Mouse (Mus musculus) v-Abl transformed pro-B cells (cell line): ENCODE data around the gene Dhdh.
"Not testable (repeated sequence)": the region's sequence is repeated elsewhere in the genome, so short reads cannot be mapped to it uniquely, and the experiment has no call there.

Experiments
- in situ Hi-C, 2 experiments: fragments of 400-800 bp; cut with MboI; formaldehyde crosslinking; loops; one replicate each; pipeline ENCODE4 v1.15.1; 2025; ENCODE audit not compliant: unreplicated experiment in 2 of 2

Dhdh gene

DNA sequence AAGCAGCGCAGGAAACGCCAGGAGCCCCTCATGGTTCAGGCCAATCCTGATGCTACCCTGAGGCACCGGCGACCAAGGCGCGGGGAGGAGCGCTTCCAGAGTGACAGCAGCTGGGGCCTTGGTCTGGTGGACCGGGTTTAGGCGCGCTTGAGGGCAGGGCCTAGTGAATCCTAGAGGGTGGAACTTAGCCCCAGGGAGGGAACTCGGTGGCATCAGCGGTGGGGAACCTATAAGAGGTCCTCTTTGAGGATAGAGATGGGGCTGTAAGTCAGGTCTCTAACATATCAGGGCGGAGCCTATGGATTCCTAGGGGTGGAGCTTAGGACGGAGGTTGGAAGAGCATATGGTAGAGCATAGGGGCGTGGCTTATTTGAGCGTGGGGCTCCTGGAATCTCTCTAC is 26.8 kb upstream of the Dhdh start:
- in situ Hi-C loops, result loop anchor here (5.0 to 25.0 kb wide), 3 partner anchors 38 to 1322 kb away; partner anchors contain the start of gene Ldha (in 1 of the 2)

GRCm38 (mm10) chr7:45514411-45514810 is 25.8 kb upstream of the Dhdh start:
- in situ Hi-C loops, result loop anchor here in 1 of 2 experiments (25.0 kb wide), 1 partner anchor 1323 kb away; the partner anchor contains the start of gene Ldha

DNA sequence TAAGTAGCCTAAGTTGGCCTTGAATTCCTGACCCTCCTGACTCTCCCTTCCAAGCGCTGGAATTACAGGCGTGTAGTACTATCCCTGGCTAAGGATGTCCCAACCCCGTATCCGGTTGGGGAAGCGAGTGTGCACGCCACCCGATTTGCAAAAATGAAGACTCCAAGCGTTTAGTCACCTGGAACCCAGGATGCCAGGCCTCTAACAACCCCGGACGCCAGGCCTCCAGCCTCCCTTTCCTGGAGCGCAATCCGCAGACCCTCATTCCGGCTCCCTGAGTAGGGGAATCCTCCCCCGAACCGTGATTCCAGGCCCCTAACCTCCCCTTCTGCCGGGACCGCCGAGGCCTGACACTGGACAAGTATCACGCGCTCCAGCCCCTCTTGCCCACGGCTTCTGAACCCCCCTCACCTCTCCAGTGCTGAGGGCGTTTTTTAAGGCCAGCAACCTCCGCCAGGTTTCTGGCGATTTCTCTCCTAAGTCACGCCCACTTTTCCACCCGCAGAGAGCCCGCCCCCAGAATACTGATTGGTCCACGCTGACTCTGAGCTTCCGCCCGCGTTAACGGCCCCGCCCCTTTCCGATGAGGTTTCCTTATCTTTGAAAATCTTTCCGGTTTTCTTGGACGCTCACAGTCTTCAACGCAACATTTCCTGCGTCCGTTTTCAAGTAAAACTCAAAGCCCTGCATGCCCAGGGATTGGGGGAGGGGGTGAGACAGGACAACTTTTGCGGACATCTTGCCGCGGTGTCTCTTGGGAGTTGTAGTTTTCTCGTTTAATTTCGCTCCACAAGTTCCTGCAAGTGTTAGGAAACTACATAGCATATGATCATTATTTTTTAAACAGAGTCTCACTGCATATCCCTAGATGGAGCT is 21.5 kb upstream of the Dhdh start, which contains the start of gene Nucb1:
TSS of gene Nucb1 (minus strand) at position 495 of the 876 bp plus-strand sequence.
- in situ Hi-C loops, result loop anchor here in 1 of 2 experiments (25.0 kb wide), 1 partner anchor 1327 kb away; the partner anchor contains the start of gene Ldha

DNA sequence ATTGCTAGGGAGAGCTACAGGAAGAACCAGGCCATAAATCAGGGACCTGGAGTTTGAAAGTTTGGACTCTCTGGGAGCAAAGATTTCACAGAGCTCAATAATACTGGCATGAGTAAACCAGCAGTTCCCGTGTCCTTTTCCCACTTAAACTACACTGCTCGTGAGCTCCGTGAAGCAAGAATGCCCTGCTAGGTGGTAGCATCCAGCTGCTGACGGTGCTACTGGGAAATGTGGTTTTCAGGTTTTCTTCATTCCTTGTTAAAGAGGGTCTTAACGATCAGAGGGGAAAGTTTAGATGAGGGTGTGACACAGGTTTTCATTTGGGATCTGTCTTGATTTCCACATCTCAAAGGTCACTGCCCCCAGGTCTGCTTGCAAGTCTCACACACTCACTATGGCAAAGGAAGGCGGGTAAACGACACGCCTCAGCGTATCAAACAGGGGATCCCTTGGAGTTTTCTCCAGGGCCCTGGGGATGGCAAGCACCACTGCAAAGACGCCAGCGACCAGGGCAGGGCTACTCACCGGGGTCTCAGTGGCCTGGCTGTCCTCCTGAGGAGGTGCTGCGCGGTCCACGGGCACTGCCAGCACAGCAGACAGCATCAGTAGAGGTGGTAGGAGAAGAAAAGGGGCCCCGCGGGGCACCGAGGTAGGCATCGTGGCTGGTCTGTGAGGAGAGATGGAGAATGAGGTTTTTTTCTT is 20.7 kb upstream of the Dhdh start:
- in situ Hi-C loops, result loop anchor here in 1 of 2 experiments (25.0 kb wide), 1 partner anchor 1328 kb away; the partner anchor contains the start of gene Ldha

DNA sequence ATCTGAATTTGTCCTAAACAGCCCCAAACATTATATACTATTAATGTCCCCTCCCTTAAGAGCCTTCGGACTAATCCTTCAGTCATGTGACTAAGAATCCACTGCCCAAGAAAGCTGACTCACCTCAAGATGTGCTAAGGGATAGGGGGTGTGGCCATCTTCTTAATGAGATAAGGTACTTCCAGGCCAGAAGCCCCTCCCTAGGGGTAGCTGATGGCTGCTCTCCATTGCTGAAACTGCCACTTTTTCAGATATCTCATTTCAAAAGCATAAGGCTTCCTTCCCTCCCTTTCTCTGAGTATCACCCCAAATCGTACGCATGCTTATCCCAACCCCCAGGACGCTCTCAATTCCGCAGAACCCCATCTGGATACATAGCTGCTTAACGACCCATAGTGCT is 20.0 kb upstream of the Dhdh start:
- in situ Hi-C loops, result loop anchor here in 1 of 2 experiments (25.0 kb wide), 1 partner anchor 1329 kb away; the partner anchor contains the start of gene Ldha

DNA sequence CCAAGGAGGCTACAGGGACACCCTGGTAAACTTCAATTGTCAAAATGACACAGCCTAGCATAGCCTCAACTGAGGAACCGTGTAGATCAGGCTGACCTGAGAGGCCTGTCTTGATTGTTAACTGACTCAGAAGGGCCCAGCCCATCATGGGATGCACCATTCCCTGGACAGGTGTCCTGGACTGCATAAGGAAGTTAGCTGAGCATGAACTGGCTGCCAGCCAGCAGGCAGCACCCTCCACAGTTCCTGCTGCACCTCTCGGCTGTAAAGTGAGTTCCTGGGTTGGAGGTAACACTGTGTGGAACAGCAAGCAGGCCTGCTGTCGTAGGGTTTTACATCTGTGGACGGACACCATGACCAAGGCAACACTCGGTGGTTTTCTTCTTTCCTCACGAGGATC is 19.0 kb upstream of the Dhdh start:
- in situ Hi-C loops, result loop anchor here in 1 of 2 experiments (25.0 kb wide), 1 partner anchor 1330 kb away; the partner anchor contains the start of gene Ldha

DNA sequence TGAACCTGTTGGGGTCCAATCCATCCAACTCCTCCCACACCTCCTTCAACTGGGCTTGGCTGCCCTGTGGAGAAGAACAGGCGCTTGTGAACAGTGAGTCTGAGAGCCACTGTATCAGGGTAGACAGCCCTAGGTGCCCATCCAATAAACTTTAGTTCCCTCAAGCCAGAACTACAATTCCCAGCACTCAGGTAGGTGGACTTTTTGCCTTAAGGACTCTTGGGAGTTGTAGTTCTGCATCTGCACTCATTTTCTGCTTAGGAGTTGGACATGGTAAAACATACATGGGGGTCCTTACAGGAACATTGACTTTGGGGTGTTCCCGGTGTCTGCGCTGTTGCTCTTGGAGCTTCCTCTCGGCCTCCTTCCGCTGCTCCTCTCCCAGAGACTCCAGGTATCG is 9.8 kb upstream of the Dhdh start:
- in situ Hi-C loops, result no loop called here

DNA sequence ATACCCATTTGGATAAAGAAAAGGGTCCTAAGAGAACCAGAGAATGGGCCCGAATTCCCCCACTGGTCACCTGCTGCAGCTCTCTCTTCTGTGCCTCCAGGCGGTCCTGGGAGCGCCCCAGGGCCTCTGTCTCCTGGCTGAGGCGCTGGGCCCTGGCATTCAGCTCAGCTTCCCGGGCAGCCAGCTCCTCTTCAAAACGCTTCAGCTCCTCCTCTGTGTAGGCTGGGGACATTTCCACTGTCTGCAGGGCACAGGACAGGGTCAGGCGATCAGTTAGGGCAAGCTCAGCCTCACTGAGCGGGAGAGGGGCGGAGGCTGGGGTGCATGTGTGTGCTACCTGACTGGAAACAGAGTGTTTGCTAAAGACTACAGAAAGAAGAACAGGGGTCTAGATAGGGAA is 5.9 kb upstream of the Dhdh start:
- in situ Hi-C loops, result no loop called here

GRCm38 (mm10) chr7:45492951-45493350 is 4.3 kb upstream of the Dhdh start:
- in situ Hi-C loops, result no loop called here

- in situ Hi-C loops, result no loop called here
Measured at GRCm38 (mm10) chr7:45492225-45492844, 3.7 kb upstream of the Dhdh start.

DNA sequence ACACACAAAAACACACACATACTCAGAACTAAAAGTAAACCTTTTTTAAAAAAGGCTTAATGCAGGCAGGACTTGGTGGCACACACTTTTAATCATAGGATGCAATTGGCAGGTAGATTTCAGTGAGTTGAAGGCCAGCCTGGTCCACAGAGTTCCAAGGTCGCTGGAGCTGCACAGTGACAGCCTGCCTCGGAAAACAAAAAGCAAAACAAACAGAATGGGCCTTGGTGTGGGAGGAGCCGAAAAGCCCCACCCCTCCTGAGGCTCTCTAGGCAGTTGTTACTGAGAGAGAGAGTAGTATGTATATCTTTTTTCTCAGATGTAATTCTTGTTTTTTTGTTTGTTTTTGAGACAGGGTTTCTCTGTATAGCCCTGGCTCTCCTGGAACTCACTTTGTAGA is 2.7 kb upstream of the Dhdh start:
- in situ Hi-C loops, result no loop called here

DNA sequence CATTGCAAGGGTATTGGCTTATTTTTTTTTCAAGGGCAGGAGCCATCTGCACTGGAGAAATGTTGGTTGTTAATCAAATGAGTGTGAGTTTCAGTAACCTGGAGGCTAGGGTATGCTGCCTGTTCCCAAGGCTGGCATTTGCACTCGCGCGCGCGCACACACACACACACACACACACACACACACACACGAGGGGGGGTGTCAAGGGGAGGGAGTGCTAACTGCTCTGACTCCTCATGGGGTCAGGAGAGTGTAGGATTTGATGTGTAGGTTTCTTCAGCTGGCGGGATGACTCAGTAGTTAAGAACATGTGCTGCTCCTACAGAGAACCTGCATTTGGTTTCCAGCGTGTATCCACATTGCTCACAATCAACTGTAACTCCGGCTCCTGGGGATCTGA is 2.2 kb upstream of the Dhdh start:
- in situ Hi-C loops, result no loop called here

GRCm38 (mm10) chr7:45489578-45489977 is 973 bp upstream of the Dhdh start:
- in situ Hi-C loops, result no loop called here

DNA sequence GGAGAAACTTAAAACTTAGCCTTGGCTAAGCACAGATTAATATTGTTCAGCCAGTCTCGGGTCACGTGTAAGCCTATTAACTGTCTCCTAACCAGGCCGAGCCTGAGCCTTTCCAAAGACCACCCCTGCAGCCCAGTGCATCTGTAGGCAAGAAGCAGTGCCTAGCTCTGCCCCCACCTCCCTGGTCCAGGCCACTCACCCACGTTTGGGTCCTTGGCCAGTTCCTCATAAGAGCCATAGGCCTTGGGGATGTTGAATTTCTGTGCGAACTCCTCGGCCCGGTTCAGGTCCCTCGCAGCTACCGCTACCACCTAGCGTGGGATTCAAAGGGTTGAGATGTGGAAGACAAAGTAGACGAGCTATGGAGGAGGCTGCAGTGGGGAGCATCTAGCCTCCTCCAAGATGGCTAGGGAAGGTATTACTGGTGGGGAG is 728 bp downstream of the Dhdh start:
- in situ Hi-C loops, result no loop called here

DNA sequence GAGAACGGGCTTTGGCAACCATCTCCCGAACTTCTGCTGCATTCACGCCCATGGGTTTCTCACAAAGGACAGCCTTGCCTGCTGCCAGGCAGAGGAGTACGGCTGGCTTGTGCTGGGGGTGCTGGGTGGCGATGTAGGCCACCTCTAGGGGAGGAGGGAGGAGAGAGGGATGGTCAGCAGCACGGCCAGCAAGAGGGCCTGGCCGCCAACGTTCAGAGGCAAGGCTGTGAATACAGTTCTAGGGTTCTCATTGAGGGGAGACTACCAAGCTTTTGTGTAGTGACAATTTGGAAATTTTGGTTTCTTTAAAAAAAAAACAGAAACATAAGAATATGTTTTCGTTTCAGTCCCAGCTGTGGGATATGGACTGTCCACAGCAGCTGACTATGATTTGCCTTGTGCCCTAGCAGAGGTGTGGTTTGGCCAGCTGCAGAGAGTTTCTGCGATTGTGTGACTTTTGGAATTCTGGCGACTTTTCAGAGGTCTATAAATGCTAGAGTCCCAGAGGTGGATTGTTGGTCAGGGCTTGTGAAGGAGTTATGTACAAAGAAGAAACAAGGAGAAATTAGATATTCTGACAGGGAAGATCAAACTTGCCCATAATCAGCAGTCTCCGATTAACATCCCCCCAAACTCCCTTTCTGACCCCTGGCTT is 1.7 kb downstream of the Dhdh start, which contains the start of gene Gm45808:
TSS of gene Gm45808 (minus strand) at position 51 of the 655 bp plus-strand sequence.
- in situ Hi-C loops, result no loop called here

- in situ Hi-C loops, result no loop called here
Measured at GRCm38 (mm10) chr7:45486158-45486557, 2.4 kb downstream of the Dhdh start.

- in situ Hi-C loops, result not testable (repeated sequence)
Measured at GRCm38 (mm10) chr7:45484985-45485384, 3.6 kb downstream of the Dhdh start.

DNA sequence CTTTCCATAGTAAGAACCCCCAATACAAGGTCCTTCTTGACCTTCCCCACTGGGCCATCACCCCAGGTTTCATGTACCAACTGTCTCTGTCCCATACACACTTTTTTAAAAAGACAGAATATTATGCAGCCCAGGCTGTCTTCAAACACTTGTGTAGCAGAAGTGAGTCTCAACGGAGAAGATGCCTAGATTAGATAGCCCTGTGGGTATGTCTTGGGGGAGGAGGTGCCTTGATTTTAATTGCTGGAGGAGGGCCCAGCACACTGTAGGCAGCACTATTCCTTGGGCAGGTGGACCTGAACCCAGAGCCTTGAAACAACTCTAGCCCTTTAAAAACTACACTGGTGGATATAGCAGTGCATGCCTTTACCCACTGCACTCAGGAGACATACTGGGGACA is 6.4 kb downstream of the Dhdh start:
- in situ Hi-C loops, result no loop called here

DNA sequence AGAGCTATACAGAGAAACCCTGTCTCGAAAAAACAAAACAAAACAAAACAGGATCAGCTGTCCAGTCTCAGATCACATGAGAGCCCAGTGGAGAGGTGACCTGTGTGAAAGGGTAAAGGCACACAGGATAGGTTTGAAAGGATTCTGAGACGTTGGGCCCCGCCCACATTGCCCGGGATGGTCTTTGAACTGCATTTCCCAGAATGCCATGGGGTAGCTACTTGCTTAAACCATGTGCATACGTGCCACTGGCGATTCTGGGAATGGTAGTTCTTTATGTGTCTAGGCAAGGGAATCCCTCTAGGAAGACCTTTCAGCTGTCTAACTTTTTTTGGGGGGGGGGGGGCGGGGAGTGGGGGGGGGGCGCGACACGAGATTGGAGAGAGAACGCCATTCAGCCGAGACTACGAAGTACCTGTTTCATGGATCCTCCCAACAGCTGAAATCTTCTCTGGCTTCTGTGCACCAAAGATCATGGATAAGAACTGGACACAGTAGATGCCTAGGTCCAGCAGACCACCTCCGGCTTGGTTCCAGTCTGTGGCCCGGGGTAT is 7.2 kb downstream of the Dhdh start, which contains the start of gene Tulp2:
TSS of gene Tulp2 (plus strand) at position 504 of the 554 bp plus-strand sequence.
- in situ Hi-C loops, result no loop called here

- in situ Hi-C loops, result not testable (repeated sequence)
Measured at GRCm38 (mm10) chr7:45480310-45480709, 8.3 kb downstream of the Dhdh start.
